Mouse (Mus musculus): ENCODE measurements at regions not wholly inside any gene's neighbourhood (a gene's known extent, or its start where the extent isn't known, plus 50 kb on each side); places are given as distances from the start of the nearest gene placed in this dataset.

- no peak for TF ChIP-seq CHD2 (IDR thresholded peaks at IDR 0.05; ENCODE audit: low read depth, low read length)
- no peak for TF ChIP-seq ZC3H11A (IDR thresholded peaks at IDR 0.05; ENCODE audit: borderline replicate concordance, low read depth, low read length)
Observed at GRCm38 (mm10) chr9:61537316-61538189, 165.4 kb downstream of the Tle3 start.
